Mouse (Mus musculus) embryonic facial prominence, embryonic 14.5 days (tissue): ENCODE measurements around the gene Cenps. TPM values are rescaled to one million over a fixed set of nuclear protein-coding genes. Genes with fewer than 3 reads are reported as not detected.

Experiments
- ATAC-seq: fragments of 200-750 bp; cut with Nextera tagmentation; 2 replicates; pipeline ENCODE4 v1.8.0; 2017; ENCODE audit warnings: low read depth, moderate number of reproducible peaks, moderate TSS enrichment
- DNase-seq: peaks from one replicate; pipeline ENCODE4 v3.0.0-alpha.2; 2015; ENCODE audit warnings: low spot score
- H3K27ac ChIP-seq: fragments of 300-500 bp; sonication (generic); replicated peaks from 2 replicates; pipeline ENCODE4 v1.5.1; 2014; ENCODE audit warnings: low read depth, mild to moderate bottlenecking, low read length, moderate library complexity
- H3K27me3 ChIP-seq: fragments of 300-500 bp; sonication (generic); replicated peaks from 2 replicates; pipeline ENCODE4 v1.6.1; 2014; ENCODE audit warnings: low read length; ENCODE audit not compliant: control insufficient read depth, insufficient read depth
- H3K36me3 ChIP-seq: fragments of 300-500 bp; sonication (generic); 2 replicates; pipeline ENCODE4 v1.6.1; 2014; ENCODE audit warnings: low read length, mixed read lengths; ENCODE audit not compliant: control insufficient read depth, insufficient read depth
- H3K4me1 ChIP-seq: fragments of 300-500 bp; sonication (generic); 2 replicates; pipeline ENCODE4 v1.6.1; 2014; ENCODE audit warnings: antibody characterized with exemption, low read length; ENCODE audit not compliant: control insufficient read depth, insufficient read depth
- H3K4me2 ChIP-seq: fragments of 300-500 bp; sonication (generic); 2 replicates; pipeline ENCODE4 v1.6.1; 2014; ENCODE audit warnings: low read depth, mild to moderate bottlenecking, low read length, moderate library complexity, mixed read lengths
- H3K4me3 ChIP-seq: fragments of 300-500 bp; sonication (generic); 2 replicates; pipeline ENCODE4 v1.5.1; 2014; ENCODE audit warnings: low read depth, mild to moderate bottlenecking, low read length
- H3K9ac ChIP-seq: fragments of 300-500 bp; sonication (generic); 2 replicates; pipeline ENCODE4 v1.6.1; 2014; ENCODE audit warnings: low read depth, mild to moderate bottlenecking, low read length, moderate library complexity, mixed read lengths
- H3K9me3 ChIP-seq: fragments of 300-500 bp; sonication (generic); 2 replicates; pipeline ENCODE4 v1.6.1; 2016; ENCODE audit warnings: low read length; ENCODE audit not compliant: control insufficient read depth
- WGBS: fragments of 180-500 bp; shearing (Covaris S2); extraction: QIAGEN DNeasy Blood & Tissue Kit; methylation state at CpG from one replicate; pipeline ENCODE4 v1.1.7; 2014; 5-methylcytosine and 5-hydroxymethylcytosine counted together
- polyA plus RNA-seq: library from polyadenylated mRNA; unstranded; fragments of >200 nt; fragmentation: Nextera tagmentation; extraction: Ambion mirVana; gene quantifications from 2 replicates; pipeline ENCODE4 v1.2.1, GENCODE M21; 2014

The Cenps gene
- 25.6 and 27.2 TPM in 2 replicates for polyA plus RNA-seq

- H3K4me3 ChIP-seq = peak within 1 kb of the TSS; percentile 61
- H3K36me3 ChIP-seq = no peaks in the 10 kb centered on the region
- peak within 1 kb of the TSS; percentile 79 for H3K4me2 ChIP-seq
- no peaks in the 10 kb centered on the region for H3K9me3 ChIP-seq
- WGBS = 1% methylated on average over 64 of the region's 68 CpGs
- H3K27me3 ChIP-seq = no peaks in the 10 kb centered on the region
- ATAC-seq (peak; percentile 89), DNase-seq (peak; percentile 94)
- H3K9ac ChIP-seq = peak within 1 kb of the TSS; percentile 76
- peak within 1 kb of the TSS; percentile 76 for H3K27ac ChIP-seq
- no peaks in the 10 kb centered on the region for H3K4me1 ChIP-seq
Measured at GRCm38 (mm10) chr4:149136982-149137770, at the start of gene Cenps. Gene Cenps (minus strand): TSS chr4:149137629.

GRCm38 (mm10) chr4:149182755-149183154, 45.3 kb upstream of the Cenps start:
- no peak for ATAC-seq
- H3K9ac ChIP-seq = no peak overlapping the region
- DNase-seq = no peak
- no peaks in the 10 kb centered on the region for H3K9me3 ChIP-seq
- peaks cover 85% of the 10 kb centered on the region for H3K36me3 ChIP-seq
- H3K4me3 ChIP-seq = no peak overlapping the region
- H3K4me1 ChIP-seq = no peaks in the 10 kb centered on the region
- 53% methylated on average over 4 of the region's 4 CpGs for WGBS
- no peak overlapping the region for H3K27ac ChIP-seq
- H3K27me3 ChIP-seq = no peaks in the 10 kb centered on the region
- no peak overlapping the region for H3K4me2 ChIP-seq

DNA sequence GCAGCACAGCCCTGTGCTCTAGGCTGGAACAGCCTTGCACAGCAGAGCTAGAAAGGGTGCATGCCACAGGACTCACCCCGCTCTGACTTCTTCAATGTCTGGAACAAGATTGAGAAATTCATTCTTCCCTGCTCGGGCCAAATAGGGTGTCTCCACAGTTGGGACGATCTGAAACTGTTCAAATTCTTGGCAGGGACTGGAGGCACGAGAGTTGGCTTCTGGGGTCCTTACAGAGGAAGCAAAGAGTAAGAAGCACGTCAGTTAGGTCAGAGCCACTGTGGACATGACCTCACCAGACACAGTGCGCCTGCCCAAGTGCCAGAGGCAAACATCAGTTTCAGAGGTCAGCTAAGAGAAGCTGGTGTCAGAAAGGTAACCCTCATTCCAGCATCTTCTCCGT, 44.8 kb upstream of the Cenps start:
- Histone ChIP-seq H3K4me3 (no peak overlapping the region), H3K9me3 (no peaks in the 10 kb centered on the region)
- ATAC-seq = no peak

GRCm38 (mm10) chr4:149179573-149179972, 42.1 kb upstream of the Cenps start:
- H3K27ac ChIP-seq = no peak overlapping the region
- H3K36me3 ChIP-seq = peaks cover 59% of the 10 kb centered on the region
- 52% methylated on average over 4 of the region's 4 CpGs for WGBS
- DNase-seq (no peak), ATAC-seq (no peak)
- no peak overlapping the region for H3K9ac ChIP-seq
- H3K4me3 ChIP-seq = no peak overlapping the region
- H3K27me3 ChIP-seq = no peaks in the 10 kb centered on the region
- H3K9me3 ChIP-seq = no peaks in the 10 kb centered on the region
- H3K4me1 ChIP-seq = no peaks in the 10 kb centered on the region
- H3K4me2 ChIP-seq = no peak overlapping the region

More for the DNA sequence above, 44.8 kb upstream of the Cenps start:
- Histone ChIP-seq H3K9ac (no peak overlapping the region), H3K4me2 (no peak overlapping the region), H3K27ac (no peak overlapping the region), H3K4me1 (no peaks in the 10 kb centered on the region), H3K27me3 (no peaks in the 10 kb centered on the region), H3K36me3 (peaks cover 79% of the 10 kb centered on the region)
- DNase-seq = no peak
- WGBS = 89% methylated on average over 7 of the region's 7 CpGs

GRCm38 (mm10) chr4:149179160-149179559, 41.7 kb upstream of the Cenps start:
- Histone ChIP-seq H3K27me3 (no peaks in the 10 kb centered on the region), H3K4me3 (no peak overlapping the region), H3K9me3 (no peaks in the 10 kb centered on the region), H3K27ac (no peak overlapping the region), H3K9ac (no peak overlapping the region), H3K4me1 (no peaks in the 10 kb centered on the region), H3K4me2 (no peak overlapping the region), H3K36me3 (peaks cover 55% of the 10 kb centered on the region)
- no peak for ATAC-seq
- no peak for DNase-seq
- WGBS = 46% methylated on average over 7 of the region's 7 CpGs

GRCm38 (mm10) chr4:149178328-149178727, 40.9 kb upstream of the Cenps start:
- no peaks in the 10 kb centered on the region for H3K27me3 ChIP-seq
- no peak for DNase-seq
- H3K4me3 ChIP-seq = no peak overlapping the region
- H3K9me3 ChIP-seq = no peaks in the 10 kb centered on the region
- H3K36me3 ChIP-seq = peaks cover 46% of the 10 kb centered on the region
- H3K9ac ChIP-seq = 0 out of 2 replicates have a peak overlapping the region, but pooled peaks have one; percentile 30
- 49% methylated on average over 7 of the region's 7 CpGs for WGBS
- H3K4me2 ChIP-seq = no peak overlapping the region
- ATAC-seq = no peak
- no peak overlapping the region for H3K27ac ChIP-seq
- no peaks in the 10 kb centered on the region for H3K4me1 ChIP-seq

DNA sequence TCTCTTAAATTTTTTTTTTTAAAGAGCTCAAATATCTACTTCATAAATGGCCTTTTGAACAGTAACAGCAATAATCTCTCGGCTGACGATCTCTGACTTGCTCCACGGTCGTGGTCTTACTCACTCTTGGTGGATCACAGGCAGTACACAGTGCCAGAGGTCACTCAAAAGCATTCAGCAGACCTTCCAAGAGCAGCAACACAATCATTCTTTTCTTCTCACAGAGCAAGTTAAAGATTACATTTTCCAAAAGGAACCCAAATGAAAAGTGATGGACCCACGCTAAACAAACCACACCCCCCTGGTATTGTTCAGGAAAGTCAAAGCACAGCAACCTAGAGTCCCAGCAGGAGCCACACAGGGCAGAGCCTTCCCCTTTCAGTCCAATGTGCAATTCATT, 39.6 kb upstream of the Cenps start:
- H3K27me3 ChIP-seq = no peaks in the 10 kb centered on the region
- peaks cover 9% of the 10 kb centered on the region; the same call in 1 of the 2 replicates for H3K4me1 ChIP-seq
- 46% methylated on average over 5 of the region's 5 CpGs for WGBS
- H3K27ac ChIP-seq = no peak overlapping the region
- no peaks in the 10 kb centered on the region for H3K9me3 ChIP-seq
- no peak overlapping the region for H3K4me3 ChIP-seq
- ATAC-seq = no peak
- H3K4me2 ChIP-seq = no peak overlapping the region
- DNase-seq = no peak
- H3K9ac ChIP-seq = 0 out of 2 replicates have a peak overlapping the region, but pooled peaks have one; percentile 19
- peaks cover 34% of the 10 kb centered on the region for H3K36me3 ChIP-seq

DNA sequence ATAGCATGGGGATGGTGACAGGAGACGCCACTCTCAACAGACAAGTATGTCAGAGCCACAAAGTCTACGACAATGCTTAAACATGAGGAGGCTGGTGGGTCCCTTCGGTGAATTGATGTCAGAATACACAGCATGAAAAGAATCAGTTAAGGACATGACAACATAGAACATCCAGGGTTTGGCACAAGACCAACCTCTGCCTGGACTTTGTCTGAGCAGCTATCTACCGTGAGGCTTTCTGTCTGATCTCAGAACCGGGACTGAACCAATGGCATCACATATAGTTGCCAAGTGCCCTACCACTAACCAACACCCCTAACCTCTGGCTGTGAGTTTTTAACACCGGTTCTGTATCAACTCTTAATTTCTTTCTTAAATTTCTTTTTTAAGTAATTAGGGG, 39.2 kb upstream of the Cenps start:
- 70% methylated on average over 6 of the region's 6 CpGs for WGBS
- no peak overlapping the region for H3K27ac ChIP-seq
- no peak overlapping the region for H3K4me2 ChIP-seq
- no peak for DNase-seq
- no peaks in the 10 kb centered on the region for H3K27me3 ChIP-seq
- H3K4me1 ChIP-seq = peaks cover 9% of the 10 kb centered on the region; the same call in 1 of the 2 replicates
- no peak overlapping the region for H3K4me3 ChIP-seq
- no peak for ATAC-seq
- no peak overlapping the region for H3K9ac ChIP-seq
- peaks cover 30% of the 10 kb centered on the region for H3K36me3 ChIP-seq
- no peaks in the 10 kb centered on the region for H3K9me3 ChIP-seq

GRCm38 (mm10) chr4:149173661-149174060, 36.2 kb upstream of the Cenps start:
- Histone ChIP-seq H3K36me3 (peaks cover 1% of the 10 kb centered on the region), H3K9me3 (no peaks in the 10 kb centered on the region), H3K9ac (no peak overlapping the region), H3K4me3 (no peak overlapping the region), H3K27ac (no peak overlapping the region), H3K4me2 (no peak overlapping the region), H3K27me3 (no peaks in the 10 kb centered on the region), H3K4me1 (peaks cover 9% of the 10 kb centered on the region; the same call in 1 of the 2 replicates)
- ATAC-seq (no peak), DNase-seq (no peak)
- 87% methylated on average over 6 of the region's 6 CpGs for WGBS
